Mouse (Mus musculus) testis, adult 2 months (tissue): Measurements from ENCODE around the gene Cpm.

ENCODE experiments used
- CTCF ChIP-seq: fragments of 200-500 bp; IDR thresholded peaks from 2 replicates; pipeline ENCODE4 v1.5.1; 2012; ENCODE audit warnings: low read depth, mild to moderate bottlenecking, inconsistent platforms, low read length, moderate library complexity; ENCODE audit not compliant: control insufficient read depth, insufficient read depth, insufficient replicate concordance
- POLR2A ChIP-seq: fragments of 200-500 bp; IDR thresholded peaks from 2 replicates; pipeline ENCODE4 v1.6.1; 2012; ENCODE audit warnings: low read depth, mild to moderate bottlenecking, inconsistent platforms, low read length, moderate library complexity; ENCODE audit not compliant: control insufficient read depth

DNA sequence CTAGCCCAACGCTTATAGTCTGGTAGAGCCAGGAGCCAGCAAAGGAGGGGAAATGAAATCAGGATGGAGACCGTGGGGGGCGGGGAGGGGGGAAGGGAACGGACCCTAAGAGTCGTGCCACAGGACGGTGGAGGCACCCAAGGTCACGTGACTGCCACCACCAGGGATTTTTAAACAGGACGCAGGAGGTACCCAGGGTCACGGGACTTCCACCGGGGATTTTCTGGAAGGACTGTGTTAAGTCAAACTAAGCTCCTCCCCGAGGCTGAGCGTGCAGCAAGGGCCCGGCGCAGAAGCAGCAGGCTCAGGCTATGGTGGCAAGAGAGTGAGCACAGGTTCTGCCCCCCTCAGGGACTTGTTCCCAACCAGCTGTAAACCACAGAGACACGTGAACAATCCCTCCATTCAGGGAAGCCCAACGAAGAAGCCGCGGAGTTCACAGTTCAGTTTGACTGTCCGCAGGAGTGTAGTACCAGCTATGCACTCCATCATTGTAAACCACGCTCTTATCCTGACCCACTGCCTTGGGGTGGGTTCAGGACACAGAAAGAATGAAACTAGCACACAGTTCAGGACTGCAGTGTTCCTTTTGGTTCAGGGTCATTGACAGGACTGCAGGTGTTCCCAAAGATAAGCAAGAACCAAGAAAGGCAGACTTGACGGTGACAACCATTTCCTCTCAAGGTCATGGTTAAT lies 10.7 kb downstream of the Cpm start:
- TF ChIP-seq CTCF (no peak), POLR2A (no peak)
